Comparison of ENCODE assay signal across 9 mouse cellular contexts in genomic region chr5:71701273-71701614, GRCm38 (mm10). TPM values are rescaled to one million over a fixed set of nuclear protein-coding genes. Genes with fewer than 3 reads are reported as not detected.
DNase-seq lines count a peak whose midpoint lies in the region; ATAC-seq lines count a peak whose summit lies in the region.
"Had no signal": no experiment of that assay in that cellular context is flagged by ENCODE, and none has a peak within 500 bp of the region (broad histone marks: within the 10 kb centered on the region; RNA-seq: fewer than 3 reads in every experiment).

No protein-coding gene starts in this region.

- peaks cover 3 to 7% of the 10 kb centered on the region in 2 experiments; a peak in 1 of 4 replicates for H3K4me1 ChIP-seq in heart, embryonic 14.5 days (ENCODE audit: control insufficient read depth in 2 of 2, insufficient read depth in 2 of 2, low read length in 2 of 2)
- 0 out of 2 replicates have a peak, but pooled peaks cover 2% of the 10 kb centered on the region for H3K4me1 ChIP-seq in brown adipose tissue, adult 24 weeks (ENCODE audit: control insufficient read depth, insufficient read depth, insufficient read length, low read length)
- H3K4me1 ChIP-seq in hindbrain, embryonic 11.5 days (replicated peaks; ENCODE audit: control insufficient read depth, insufficient read depth, low read length) = no peaks in the 10 kb centered on the region
- no peaks in the 10 kb centered on the region; the same call in 1 of the 2 replicates for H3K4me1 ChIP-seq in midbrain, embryonic 11.5 days (ENCODE audit: control insufficient read depth, insufficient read depth, low read length)

- no peaks in the 10 kb centered on the region for H3K9me3 ChIP-seq in heart, embryonic 14.5 days (ENCODE audit: control insufficient read depth, low read length)
- H3K9me3 ChIP-seq in hindbrain, embryonic 11.5 days (ENCODE audit: control insufficient read depth, low read length) = no peaks in the 10 kb centered on the region
- no peaks in the 10 kb centered on the region for H3K9me3 ChIP-seq in midbrain, embryonic 11.5 days (ENCODE audit: control insufficient read depth, low read length)

- 2% methylated on average over 6 of the region's 6 CpGs for WGBS in heart, embryonic 14.5 days
- 2% methylated on average over 6 of the region's 6 CpGs for WGBS in hindbrain, embryonic 11.5 days
- WGBS in midbrain, embryonic 11.5 days = under 1% methylated on average over 6 of the region's 6 CpGs

- H3K27me3 ChIP-seq in heart, embryonic 14.5 days (ENCODE audit: control insufficient read depth, insufficient read depth, low read length) = peaks cover 10% of the 10 kb centered on the region
- peaks cover 4% of the 10 kb centered on the region; the same call in 1 of the 2 replicates for H3K27me3 ChIP-seq in hindbrain, embryonic 11.5 days (ENCODE audit: control insufficient read depth, insufficient read depth, low read length)
- no peaks in the 10 kb centered on the region for H3K27me3 ChIP-seq in midbrain, embryonic 11.5 days (ENCODE audit: control insufficient read depth, insufficient read depth, low read length)
- H3K27me3 ChIP-seq: CH12.LX had no signal

- DNase-seq in heart, postnatal 14 days = no peak
- no peak for DNase-seq in hindbrain, embryonic 11.5 days (ENCODE audit: low spot score)
- DNase-seq in midbrain, embryonic 11.5 days (ENCODE audit: low spot score, missing footprints) = peak; percentile 95
- no peak for DNase-seq in left cerebral cortex, postnatal 4 days
- no peak for DNase-seq in layer of hippocampus, adult 18-20 months (ENCODE audit: low spot score in 2 of 2)
- no peak for DNase-seq in layer of hippocampus, postnatal 25 days (ENCODE audit: extremely low spot score in 1 of 2, low spot score in 1 of 2)

- peak overlapping the region; percentile 94 for H3K4me2 ChIP-seq in heart, embryonic 14.5 days (ENCODE audit: low read length)
- peak overlapping the region; percentile 93 for H3K4me2 ChIP-seq in hindbrain, embryonic 11.5 days (replicated peaks; ENCODE audit: low read depth, low read length)
- peak overlapping the region; percentile 87 for H3K4me2 ChIP-seq in midbrain, embryonic 11.5 days

- 0 out of 2 replicates have a peak, but pooled peaks have one; percentile 54 for ATAC-seq in heart, embryonic 14.5 days (ENCODE audit: insufficient number of reproducible peaks, insufficient read depth, low FRiP score, low read depth)
- no peak for ATAC-seq in hindbrain, embryonic 11.5 days (ENCODE audit: low FRiP score)
- ATAC-seq in midbrain, embryonic 11.5 days (ENCODE audit: low FRiP score) = no peak

- no peaks in the 10 kb centered on the region for H3K36me3 ChIP-seq in heart, embryonic 14.5 days (ENCODE audit: control insufficient read depth, insufficient read depth, low read length)
- H3K36me3 ChIP-seq in hindbrain, embryonic 11.5 days (ENCODE audit: control insufficient read depth, insufficient read depth, low read length) = no peaks in the 10 kb centered on the region
- no peaks in the 10 kb centered on the region for H3K36me3 ChIP-seq in midbrain, embryonic 11.5 days (ENCODE audit: control insufficient read depth, insufficient read depth, low read length)

- intact Hi-C loops in heart, postnatal 14 days (cut with DNase I) = no loop called here
- intact Hi-C loops in left cerebral cortex, postnatal 4 days (cut with DNase I) = loop anchor here (10.0 kb wide), 1 partner anchor 196 kb away; no protein-coding TSS in a partner anchor

- H3K4me3 ChIP-seq in heart, embryonic 14.5 days (ENCODE audit: control insufficient read depth in 1 of 2, insufficient read depth in 1 of 2, low read depth in 1 of 2, low read length in 2 of 2) = peak overlapping the region; percentile 56 to 61
- H3K4me3 ChIP-seq in brown adipose tissue, adult 24 weeks (ENCODE audit: insufficient read depth, low read depth, low read length) = peak overlapping the region; percentile 51
- H3K4me3 ChIP-seq in hindbrain, embryonic 11.5 days (ENCODE audit: low read depth, low read length) = peak overlapping the region; percentile 52
- peak overlapping the region; percentile 52 for H3K4me3 ChIP-seq in midbrain, embryonic 11.5 days (ENCODE audit: low read depth, low read length)

- no peak overlapping the region for H3K27ac ChIP-seq in heart, embryonic 14.5 days (replicated peaks in 1 of 2; ENCODE audit: control insufficient read depth in 1 of 2, insufficient read depth in 1 of 2, low read depth in 2 of 2, low read length in 2 of 2)
- H3K27ac ChIP-seq in brown adipose tissue, adult 24 weeks (replicated peaks; ENCODE audit: low read depth, low read length) = no peak overlapping the region
- H3K27ac ChIP-seq in hindbrain, embryonic 11.5 days (ENCODE audit: low read depth, low read length) = no peak overlapping the region
- no peak overlapping the region for H3K27ac ChIP-seq in midbrain, embryonic 11.5 days (ENCODE audit: low read depth, low read length)

- H3K9ac ChIP-seq in heart, embryonic 14.5 days (ENCODE audit: low read length) = peak overlapping the region; percentile 68
- H3K9ac ChIP-seq in hindbrain, embryonic 11.5 days (ENCODE audit: low read depth, low read length) = peak overlapping the region; percentile 36; the same call in 1 of the 2 replicates
- peak overlapping the region; percentile 55 for H3K9ac ChIP-seq in midbrain, embryonic 11.5 days (ENCODE audit: low read length)

RNA-seq across cellular contexts. Expression of gene Gabra4, which starts 43.1 kb away (rescaled TPM):
- 5.2 and 6.6 TPM in 2 replicates for polyA plus RNA-seq in heart, embryonic 14.5 days (2014; fragmentation: Nextera tagmentation; extraction: Ambion mirVana)
- under 1 TPM; 0.20 to 0.24 TPM for total RNA-seq in heart, postnatal 14 days (2021)
- polyA plus RNA-seq in brown adipose tissue, adult 24 weeks (2012; ENCODE audit: insufficient read depth, insufficient read length, missing spikeins) = not detected in 2 replicates
- polyA plus RNA-seq in hindbrain, embryonic 11.5 days (2014; fragmentation: Nextera tagmentation; extraction: Ambion mirVana) = 1.2 and 1.6 TPM in 2 replicates
- 1.6 and 2.7 TPM in 2 replicates for polyA plus RNA-seq in midbrain, embryonic 11.5 days (2014; fragmentation: Nextera tagmentation; extraction: Ambion mirVana)
- total RNA-seq in left cerebral cortex, postnatal 4 days (2021) = 10 to 100 TPM; 22.1 to 23.9 TPM
- total RNA-seq in layer of hippocampus, adult 18-20 months (2021) = 10 to 100 TPM; 82.2 to 86.3 TPM
- 10 to 100 TPM; 74.8 to 80.1 TPM for total RNA-seq in layer of hippocampus, postnatal 25 days (2021)

RNA-seq across cellular contexts. Expression of gene Gabrb1, which starts 43.3 kb away (rescaled TPM):
- 0.89 and 1.1 TPM in 2 replicates for polyA plus RNA-seq in heart, embryonic 14.5 days (2014; fragmentation: Nextera tagmentation; extraction: Ambion mirVana)
- under 1 TPM; 0.02 to 0.05 TPM for total RNA-seq in heart, postnatal 14 days (2021)
- polyA plus RNA-seq in brown adipose tissue, adult 24 weeks (2012; ENCODE audit: insufficient read depth, insufficient read length, missing spikeins) = not detected in 2 replicates
- 0.29 and 0.64 TPM in 2 replicates for polyA plus RNA-seq in hindbrain, embryonic 11.5 days (2014; fragmentation: Nextera tagmentation; extraction: Ambion mirVana)
- 0.88 and 0.90 TPM in 2 replicates for polyA plus RNA-seq in midbrain, embryonic 11.5 days (2014; fragmentation: Nextera tagmentation; extraction: Ambion mirVana)
- total RNA-seq in left cerebral cortex, postnatal 4 days (2021) = 10 to 100 TPM; 47.5 to 52.3 TPM
- 100 to 1,000 TPM; 130 to 132 TPM for total RNA-seq in layer of hippocampus, adult 18-20 months (2021)
- 100 to 1,000 TPM; 123 to 132 TPM for total RNA-seq in layer of hippocampus, postnatal 25 days (2021)
- total RNA-seq: CH12.LX had no signal

Comparison
In these comparisons a context has a peak if more than half of its experiments do, and no peak if none do; other contexts are left out.
1. RNA of gene Gabra4, which starts 43.1 kb away (total RNA-seq): 82.2 to 86.3 TPM in layer of hippocampus, adult 18-20 months, 74.8 to 80.1 TPM in layer of hippocampus, postnatal 25 days and 22.1 to 23.9 TPM in left cerebral cortex, postnatal 4 days; 0.20 to 0.24 TPM in heart, postnatal 14 days; every median in the first group is over 10 times any median in the second.
2. RNA of gene Gabrb1, which starts 43.3 kb away (total RNA-seq): 123 to 132 TPM in layer of hippocampus, postnatal 25 days, 130 to 132 TPM in layer of hippocampus, adult 18-20 months and 47.5 to 52.3 TPM in left cerebral cortex, postnatal 4 days; 0.02 to 0.05 TPM in heart, postnatal 14 days; every median in the first group is over 10 times any median in the second.
3. Peak in every context shown above with its lines, with median percentiles within 50 percentile points of each other: H3K4me2 ChIP-seq, H3K4me3 ChIP-seq and H3K9ac ChIP-seq.